Mouse (Mus musculus) liver, embryonic 11.5 days (tissue): Measurements from ENCODE around the gene Snx10. TPM values are rescaled to one million over a fixed set of nuclear protein-coding genes. Genes with fewer than 3 reads are reported as not detected.

ENCODE experiments used
- ATAC-seq: fragments of 200-750 bp; cut with Nextera tagmentation; replicated peaks from 2 replicates; pipeline ENCODE4 v1.8.0; 2017; ENCODE audit warnings: moderate number of reproducible peaks, mild to moderate bottlenecking, moderate TSS enrichment, moderate library complexity; ENCODE audit not compliant: low FRiP score
- DNase-seq: peaks from one replicate; pipeline ENCODE4 v3.0.0-alpha.2; 2017; ENCODE audit warnings: low spot score
- H3K27ac ChIP-seq: fragments of 300-500 bp; sonication (generic); 2 replicates; pipeline ENCODE4 v1.5.1; 2014; ENCODE audit warnings: mild to moderate bottlenecking, low read depth, low read length, control low read depth
- H3K27me3 ChIP-seq: fragments of 300-500 bp; sonication (generic); replicated peaks from 2 replicates; pipeline ENCODE4 v1.6.1; 2014; ENCODE audit warnings: low read length, mixed read lengths; ENCODE audit not compliant: control insufficient read depth, insufficient read depth
- H3K36me3 ChIP-seq: fragments of 300-500 bp; sonication (generic); 2 replicates; pipeline ENCODE4 v1.6.1; 2014; ENCODE audit warnings: mild to moderate bottlenecking, low read length, moderate library complexity, mixed read lengths; ENCODE audit not compliant: control insufficient read depth, insufficient read depth
- H3K4me1 ChIP-seq: fragments of 300-500 bp; sonication (generic); replicated peaks from 2 replicates; pipeline ENCODE4 v1.6.1; 2014; ENCODE audit warnings: low read length, mixed read lengths; ENCODE audit not compliant: control insufficient read depth, insufficient read depth
- H3K4me2 ChIP-seq: fragments of 300-500 bp; sonication (generic); 2 replicates; pipeline ENCODE4 v1.6.1; 2014; ENCODE audit warnings: mild to moderate bottlenecking, control low read depth, moderate library complexity
- H3K4me3 ChIP-seq: fragments of 300-500 bp; sonication (generic); 2 replicates; pipeline ENCODE4 v1.5.1; 2014; ENCODE audit warnings: low read depth, low read length, control low read depth
- H3K9ac ChIP-seq: fragments of 300-500 bp; sonication (generic); 2 replicates; pipeline ENCODE4 v1.6.1; 2014; ENCODE audit warnings: low read depth, low read length, control low read depth
- H3K9me3 ChIP-seq: fragments of 300-500 bp; sonication (generic); 2 replicates; pipeline ENCODE4 v1.6.1; 2016; ENCODE audit warnings: low read length, inconsistent platforms, mixed read lengths; ENCODE audit not compliant: control insufficient read depth
- WGBS: fragments of 180-500 bp; shearing (Covaris S2); extraction: QIAGEN DNeasy Blood & Tissue Kit; methylation state at CpG from one replicate; pipeline ENCODE4 v1.1.7; 2014; 5-methylcytosine and 5-hydroxymethylcytosine counted together
- polyA plus RNA-seq: library from polyadenylated mRNA; unstranded; fragments of >200 nt; fragmentation: Nextera tagmentation; extraction: Ambion mirVana; gene quantifications from 2 replicates; pipeline ENCODE4 v1.2.1, GENCODE M21; 2014

Gene Snx10
- polyA plus RNA-seq, 1 experiment from 2014 or later, result 8.5 TPM

- ATAC-seq, result no peak
- H3K4me1 ChIP-seq, result peaks cover 10% of the 10 kb centered on the region; the same call in 1 of the 2 replicates
- DNase-seq, result no peak
- H3K36me3 ChIP-seq, result no peaks in the 10 kb centered on the region
- 60% methylated on average over 2 of the region's 2 CpGs for WGBS
- H3K27ac ChIP-seq, result no peak overlapping the region
- H3K27me3 ChIP-seq, result no peaks in the 10 kb centered on the region
- no peak overlapping the region for H3K4me3 ChIP-seq
- H3K4me2 ChIP-seq, result no peak overlapping the region
- no peaks in the 10 kb centered on the region for H3K9me3 ChIP-seq
- no peak overlapping the region for H3K9ac ChIP-seq
Observed at GRCm38 (mm10) chr6:51489787-51490186, 33.9 kb upstream of the Snx10 start.

GRCm38 (mm10) chr6:51497321-51498111 is 26.2 kb upstream of the Snx10 start:
- no peak for ATAC-seq
- Histone ChIP-seq H3K27me3 (no peaks in the 10 kb centered on the region), H3K9ac (no peak overlapping the region), H3K9me3 (no peaks in the 10 kb centered on the region), H3K36me3 (no peaks in the 10 kb centered on the region), H3K4me3 (no peak overlapping the region), H3K27ac (no peak overlapping the region), H3K4me1 (no peaks in the 10 kb centered on the region), H3K4me2 (no peak overlapping the region)
- no peak for DNase-seq
- WGBS, result 66% methylated on average over 8 of the region's 8 CpGs

GRCm38 (mm10) chr6:51505671-51506070 is 18.0 kb upstream of the Snx10 start:
- Histone ChIP-seq H3K36me3 (no peaks in the 10 kb centered on the region), H3K9me3 (no peaks in the 10 kb centered on the region), H3K4me2 (no peak overlapping the region), H3K4me1 (peaks cover 2% of the 10 kb centered on the region; the same call in 1 of the 2 replicates), H3K27ac (no peak overlapping the region), H3K27me3 (no peaks in the 10 kb centered on the region), H3K9ac (no peak overlapping the region), H3K4me3 (no peak overlapping the region)
- ATAC-seq, result no peak
- DNase-seq, result no peak
- 58% methylated on average over 1 of the region's 1 CpGs for WGBS

GRCm38 (mm10) chr6:51507556-51507955 is 16.1 kb upstream of the Snx10 start:
- Histone ChIP-seq H3K4me3 (no peak overlapping the region), H3K9ac (no peak overlapping the region), H3K36me3 (no peaks in the 10 kb centered on the region), H3K27ac (no peak overlapping the region), H3K4me2 (no peak overlapping the region), H3K9me3 (no peaks in the 10 kb centered on the region), H3K27me3 (no peaks in the 10 kb centered on the region), H3K4me1 (peaks cover 2% of the 10 kb centered on the region; the same call in 1 of the 2 replicates)
- ATAC-seq (no peak), DNase-seq (no peak)
- WGBS, result 81% methylated on average over 2 of the region's 2 CpGs

- Histone ChIP-seq H3K27me3 (no peaks in the 10 kb centered on the region), H3K27ac (no peak overlapping the region), H3K4me1 (peaks cover 2% of the 10 kb centered on the region; the same call in 1 of the 2 replicates), H3K36me3 (no peaks in the 10 kb centered on the region), H3K9ac (no peak overlapping the region), H3K4me3 (peak overlapping the region; percentile 16; the same call in 1 of the 2 replicates), H3K9me3 (no peaks in the 10 kb centered on the region), H3K4me2 (peak overlapping the region; percentile 46)
- ATAC-seq, result peak; percentile 53; the same call in 1 of the 2 replicates
- 21% methylated on average over 18 of the region's 18 CpGs for WGBS
- peak; percentile 72 for DNase-seq
Observed at GRCm38 (mm10) chr6:51508750-51509648, 14.7 kb upstream of the Snx10 start.

- H3K4me3 ChIP-seq, result no peak overlapping the region
- H3K4me2 ChIP-seq, result no peak overlapping the region
- H3K27ac ChIP-seq, result no peak overlapping the region
- no peaks in the 10 kb centered on the region for H3K27me3 ChIP-seq
- H3K36me3 ChIP-seq, result no peaks in the 10 kb centered on the region
- H3K9ac ChIP-seq, result no peak overlapping the region
- H3K9me3 ChIP-seq, result no peaks in the 10 kb centered on the region
- DNase-seq (no peak), ATAC-seq (no peak)
- WGBS, result 26% methylated on average over 5 of the region's 5 CpGs
- peaks cover 2% of the 10 kb centered on the region; the same call in 1 of the 2 replicates for H3K4me1 ChIP-seq
Observed at GRCm38 (mm10) chr6:51510094-51510493, 13.6 kb upstream of the Snx10 start.

- no peaks in the 10 kb centered on the region for H3K27me3 ChIP-seq
- H3K4me3 ChIP-seq, result no peak overlapping the region
- peaks cover 2% of the 10 kb centered on the region; the same call in 1 of the 2 replicates for H3K4me1 ChIP-seq
- DNase-seq (no peak), ATAC-seq (no peak)
- H3K4me2 ChIP-seq, result no peak overlapping the region
- H3K27ac ChIP-seq, result no peak overlapping the region
- H3K9me3 ChIP-seq, result no peaks in the 10 kb centered on the region
- no peaks in the 10 kb centered on the region for H3K36me3 ChIP-seq
- H3K9ac ChIP-seq, result no peak overlapping the region
- WGBS, result 71% methylated on average over 1 of the region's 1 CpGs
Observed at GRCm38 (mm10) chr6:51510946-51511345, 12.8 kb upstream of the Snx10 start.

- no peak overlapping the region for H3K4me3 ChIP-seq
- H3K36me3 ChIP-seq, result no peaks in the 10 kb centered on the region
- H3K27me3 ChIP-seq, result no peaks in the 10 kb centered on the region
- no peak overlapping the region for H3K27ac ChIP-seq
- no peaks in the 10 kb centered on the region for H3K9me3 ChIP-seq
- peaks cover 2% of the 10 kb centered on the region; the same call in 1 of the 2 replicates for H3K4me1 ChIP-seq
- H3K9ac ChIP-seq, result no peak overlapping the region
- no peak overlapping the region for H3K4me2 ChIP-seq
- 63% methylated on average over 3 of the region's 3 CpGs for WGBS
- no peak for DNase-seq
- ATAC-seq, result no peak
Observed at GRCm38 (mm10) chr6:51513745-51514144, 10.0 kb upstream of the Snx10 start.
